Mouse (Mus musculus): ENCODE results near the gene Zfand3. TPM values are rescaled to one million over a fixed set of nuclear protein-coding genes. Genes with fewer than 3 reads are reported as not detected.

Gene Zfand3
- polyA plus RNA-seq, 1 experiment = 138 TPM

GRCm38 (mm10) chr17:30103641-30104165 lies 99.2 kb downstream of the Zfand3 start:
- no peak for TF ChIP-seq POLR2A (IDR thresholded peaks at IDR 0.05; ENCODE audit: insufficient read length, low read depth)
- no peak for TF ChIP-seq MAX (IDR thresholded peaks at IDR 0.05; ENCODE audit: low read depth)
- TF ChIP-seq TCF12 (IDR thresholded peaks at IDR 0.05; ENCODE audit: insufficient read depth, poor library complexity, severe bottlenecking) = no peak
- no peak for TF ChIP-seq MYOD1 (IDR thresholded peaks at IDR 0.05; ENCODE audit: control insufficient read depth in 1 of 3, insufficient read length in 2 of 3, low read depth in 2 of 3)
- no peak for TF ChIP-seq CEBPB (IDR thresholded peaks at IDR 0.05; ENCODE audit: insufficient read depth, poor library complexity, severe bottlenecking)
- no peak for TF ChIP-seq TCF3 (IDR thresholded peaks at IDR 0.05; ENCODE audit: insufficient read length, low read depth)
- TF ChIP-seq SRF (IDR thresholded peaks at IDR 0.05; ENCODE audit: control insufficient read depth, insufficient read length, low read depth) = no peak
- no peak for TF ChIP-seq MYOG (IDR thresholded peaks at IDR 0.05; ENCODE audit: control insufficient read depth in 1 of 3, insufficient read depth in 1 of 3, insufficient read length in 2 of 3, low read depth in 2 of 3)
- TF ChIP-seq POLR2AphosphoS2 (IDR thresholded peaks at IDR 0.05; ENCODE audit: insufficient read length, low read depth) = no peak
- no peak for TF ChIP-seq USF1 (IDR thresholded peaks at IDR 0.05; ENCODE audit: low read depth)
- no peak overlapping the region for H3ac ChIP-seq (ENCODE audit: control insufficient read depth, insufficient read length)
- H3K79me2 ChIP-seq (ENCODE audit: control insufficient read depth, insufficient read depth) = peaks cover 85% of the 10 kb centered on the region
- H3K36me3 ChIP-seq (ENCODE audit: control insufficient read depth, insufficient read depth) = no peaks in the 10 kb centered on the region
- H3K27me3 ChIP-seq (ENCODE audit: control insufficient read depth, insufficient read depth, insufficient read length) = no peaks in the 10 kb centered on the region
- H3K4me2 ChIP-seq (ENCODE audit: low read depth) = no peak overlapping the region
- H3K4me3 ChIP-seq = no peak overlapping the region

- no peak overlapping the region for H3K4me3 ChIP-seq
- no peaks in the 10 kb centered on the region for H3K36me3 ChIP-seq (ENCODE audit: control insufficient read depth, insufficient read depth)
- H3K4me2 ChIP-seq (ENCODE audit: low read depth) = no peak overlapping the region
- TF ChIP-seq MYOD1 (IDR thresholded peaks at IDR 0.05; ENCODE audit: control insufficient read depth in 1 of 3, insufficient read length in 2 of 3, low read depth in 2 of 3) = peak in 2 of 3 experiments; percentile 4 to 61
- TF ChIP-seq TCF3 (IDR thresholded peaks at IDR 0.05; ENCODE audit: insufficient read length, low read depth) = no peak
- peak in 1 of 3 experiments; percentile 28 for TF ChIP-seq MYOG (IDR thresholded peaks at IDR 0.05; ENCODE audit: control insufficient read depth in 1 of 3, insufficient read depth in 1 of 3, insufficient read length in 2 of 3, low read depth in 2 of 3)
- no peak overlapping the region for H3ac ChIP-seq (ENCODE audit: control insufficient read depth, insufficient read length)
- no peaks in the 10 kb centered on the region for H3K27me3 ChIP-seq (ENCODE audit: control insufficient read depth, insufficient read depth, insufficient read length)
- H3K79me2 ChIP-seq (ENCODE audit: control insufficient read depth, insufficient read depth) = peaks cover 81% of the 10 kb centered on the region
Observed at GRCm38 (mm10) chr17:30105369-30105768, 100.8 kb downstream of the Zfand3 start.

GRCm38 (mm10) chr17:30110678-30111077 lies 106.1 kb downstream of the Zfand3 start:
- Histone ChIP-seq H3K79me2 (ENCODE audit: control insufficient read depth, insufficient read depth) (peaks cover 88% of the 10 kb centered on the region), H3K4me2 (ENCODE audit: low read depth) (no peak overlapping the region), H3K4me3 (no peak overlapping the region), H3K36me3 (ENCODE audit: control insufficient read depth, insufficient read depth) (no peaks in the 10 kb centered on the region), H3K27me3 (ENCODE audit: control insufficient read depth, insufficient read depth, insufficient read length) (no peaks in the 10 kb centered on the region), H3ac (ENCODE audit: control insufficient read depth, insufficient read length) (no peak overlapping the region)
- TF ChIP-seq MAX (IDR thresholded peaks at IDR 0.05; ENCODE audit: low read depth) (no peak), POLR2A (IDR thresholded peaks at IDR 0.05; ENCODE audit: insufficient read length, low read depth) (no peak), REST (IDR thresholded peaks at IDR 0.05; ENCODE audit: insufficient read depth, insufficient read length) (no peak), E2F4 (IDR thresholded peaks at IDR 0.05; ENCODE audit: insufficient read depth) (no peak), CEBPB (IDR thresholded peaks at IDR 0.05; ENCODE audit: insufficient read depth, poor library complexity, severe bottlenecking) (no peak), TCF12 (IDR thresholded peaks at IDR 0.05; ENCODE audit: insufficient read depth, poor library complexity, severe bottlenecking) (no peak), POLR2AphosphoS2 (IDR thresholded peaks at IDR 0.05; ENCODE audit: insufficient read length, low read depth) (no peak), MYOG (IDR thresholded peaks at IDR 0.05; ENCODE audit: control insufficient read depth in 1 of 3, insufficient read depth in 1 of 3, insufficient read length in 2 of 3, low read depth in 2 of 3) (no peak), SRF (IDR thresholded peaks at IDR 0.05; ENCODE audit: control insufficient read depth, insufficient read length, low read depth) (no peak)

GRCm38 (mm10) chr17:30111556-30111955 lies 107.0 kb downstream of the Zfand3 start:
- H3K79me2 ChIP-seq (ENCODE audit: control insufficient read depth, insufficient read depth) = peaks cover 88% of the 10 kb centered on the region
- no peak overlapping the region for H3ac ChIP-seq (ENCODE audit: control insufficient read depth, insufficient read length)
- no peaks in the 10 kb centered on the region for H3K36me3 ChIP-seq (ENCODE audit: control insufficient read depth, insufficient read depth)
- H3K4me2 ChIP-seq (ENCODE audit: low read depth) = no peak overlapping the region
- H3K27me3 ChIP-seq (ENCODE audit: control insufficient read depth, insufficient read depth, insufficient read length) = no peaks in the 10 kb centered on the region
- TF ChIP-seq CEBPB (IDR thresholded peaks at IDR 0.05; ENCODE audit: insufficient read depth, poor library complexity, severe bottlenecking) (no peak), TCF12 (IDR thresholded peaks at IDR 0.05; ENCODE audit: insufficient read depth, poor library complexity, severe bottlenecking) (no peak), POLR2A (IDR thresholded peaks at IDR 0.05; ENCODE audit: insufficient read length, low read depth) (no peak), POLR2AphosphoS2 (IDR thresholded peaks at IDR 0.05; ENCODE audit: insufficient read length, low read depth) (no peak), MAX (IDR thresholded peaks at IDR 0.05; ENCODE audit: low read depth) (no peak), MYOG (IDR thresholded peaks at IDR 0.05; ENCODE audit: control insufficient read depth in 1 of 3, insufficient read depth in 1 of 3, insufficient read length in 2 of 3, low read depth in 2 of 3) (no peak), SRF (IDR thresholded peaks at IDR 0.05; ENCODE audit: control insufficient read depth, insufficient read length, low read depth) (no peak), REST (IDR thresholded peaks at IDR 0.05; ENCODE audit: insufficient read depth, insufficient read length) (no peak), E2F4 (IDR thresholded peaks at IDR 0.05; ENCODE audit: insufficient read depth) (no peak), TCF3 (IDR thresholded peaks at IDR 0.05; ENCODE audit: insufficient read length, low read depth) (no peak), USF1 (IDR thresholded peaks at IDR 0.05; ENCODE audit: low read depth) (no peak), MYOD1 (IDR thresholded peaks at IDR 0.05; ENCODE audit: control insufficient read depth in 1 of 3, insufficient read length in 2 of 3, low read depth in 2 of 3) (no peak)
- H3K4me3 ChIP-seq = no peak overlapping the region

GRCm38 (mm10) chr17:30112080-30112479 lies 107.5 kb downstream of the Zfand3 start:
- TF ChIP-seq POLR2A (IDR thresholded peaks at IDR 0.05; ENCODE audit: insufficient read length, low read depth) = no peak
- no peak for TF ChIP-seq TCF12 (IDR thresholded peaks at IDR 0.05; ENCODE audit: insufficient read depth, poor library complexity, severe bottlenecking)
- TF ChIP-seq POLR2AphosphoS2 (IDR thresholded peaks at IDR 0.05; ENCODE audit: insufficient read length, low read depth) = no peak
- no peak for TF ChIP-seq CEBPB (IDR thresholded peaks at IDR 0.05; ENCODE audit: insufficient read depth, poor library complexity, severe bottlenecking)
- TF ChIP-seq TCF3 (IDR thresholded peaks at IDR 0.05; ENCODE audit: insufficient read length, low read depth) = no peak
- no peak for TF ChIP-seq USF1 (IDR thresholded peaks at IDR 0.05; ENCODE audit: low read depth)
- TF ChIP-seq MAX (IDR thresholded peaks at IDR 0.05; ENCODE audit: low read depth) = no peak
- H3K4me2 ChIP-seq (ENCODE audit: low read depth) = no peak overlapping the region

More at GRCm38 (mm10) chr17:30112080-30112479, 107.5 kb downstream of the Zfand3 start:
- H3K4me3 ChIP-seq = no peak overlapping the region
- no peaks in the 10 kb centered on the region for H3K27me3 ChIP-seq (ENCODE audit: control insufficient read depth, insufficient read depth, insufficient read length)
- no peaks in the 10 kb centered on the region for H3K36me3 ChIP-seq (ENCODE audit: control insufficient read depth, insufficient read depth)
- H3K79me2 ChIP-seq (ENCODE audit: control insufficient read depth, insufficient read depth) = peaks cover 88% of the 10 kb centered on the region
- no peak overlapping the region for H3ac ChIP-seq (ENCODE audit: control insufficient read depth, insufficient read length)
